Mouse (Mus musculus): ENCODE measurements at regions not wholly inside any gene's neighbourhood (a gene's known extent, or its start where the extent isn't known, plus 50 kb on each side); places are given as distances from the start of the nearest gene placed in this dataset.
A peak's percentile ranks its signal among the peaks of the same experiment; 100 is the strongest.

DNA sequence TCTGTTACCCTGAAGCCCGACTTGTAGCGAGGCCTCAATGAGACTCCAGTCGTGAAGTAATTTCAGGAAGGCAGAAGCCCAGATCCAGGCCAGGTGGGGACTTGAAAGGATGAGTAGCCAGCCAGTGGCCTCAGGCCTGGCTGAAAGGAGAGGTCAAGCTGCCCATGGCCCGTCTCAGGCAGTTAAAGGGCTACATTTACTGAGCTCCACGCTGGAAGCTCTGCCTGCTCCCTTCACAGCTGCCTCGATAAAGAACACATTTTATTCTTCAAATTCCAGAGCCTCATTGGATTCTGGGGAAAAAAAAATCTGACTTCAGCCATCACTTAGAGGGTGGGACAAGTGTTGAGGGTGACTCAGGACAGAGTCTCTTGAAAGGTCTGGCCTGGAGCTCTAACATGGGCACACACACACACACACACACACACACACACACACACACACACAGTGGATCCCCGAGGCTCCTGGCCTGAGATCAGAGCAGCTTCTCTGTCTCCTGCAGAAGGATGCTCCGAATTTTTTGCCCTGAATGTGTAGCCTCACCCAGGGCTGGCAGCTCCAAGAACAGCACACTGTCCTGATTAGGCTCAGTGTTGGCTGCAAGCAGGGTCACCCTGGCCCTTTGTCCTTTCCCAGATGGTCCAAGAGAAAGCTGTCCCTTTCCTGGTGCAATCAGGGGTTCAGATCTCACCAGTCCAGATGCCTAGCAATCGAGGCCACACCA is 53.0 kb downstream of the Gadd45g start:
- ATAC-seq (replicated peaks; ENCODE audit: low FRiP score) (no peak), DNase-seq (ENCODE audit: low spot score) (no peak)
- no peak overlapping the region for H3K9ac ChIP-seq (ENCODE audit: low read length)
- H3K4me3 ChIP-seq (ENCODE audit: low read depth, low read length) = no peak overlapping the region
- peaks cover 5% of the 10 kb centered on the region for H3K4me1 ChIP-seq (replicated peaks; ENCODE audit: control insufficient read depth, insufficient read depth, low read length)
- H3K27me3 ChIP-seq (ENCODE audit: control insufficient read depth, insufficient read depth, low read length) = no peaks in the 10 kb centered on the region
- no peak overlapping the region for H3K27ac ChIP-seq (ENCODE audit: low read depth, low read length)
- no peak overlapping the region for H3K4me2 ChIP-seq (ENCODE audit: low read depth, low read length, severe bottlenecking)
- H3K9me3 ChIP-seq (ENCODE audit: control insufficient read depth, low read length) = no peaks in the 10 kb centered on the region; the same call in 1 of the 2 replicates
- WGBS = 58% methylated on average over 9 of the region's 9 CpGs
- no peaks in the 10 kb centered on the region for H3K36me3 ChIP-seq (ENCODE audit: control insufficient read depth, insufficient read depth, low read length)

DNA sequence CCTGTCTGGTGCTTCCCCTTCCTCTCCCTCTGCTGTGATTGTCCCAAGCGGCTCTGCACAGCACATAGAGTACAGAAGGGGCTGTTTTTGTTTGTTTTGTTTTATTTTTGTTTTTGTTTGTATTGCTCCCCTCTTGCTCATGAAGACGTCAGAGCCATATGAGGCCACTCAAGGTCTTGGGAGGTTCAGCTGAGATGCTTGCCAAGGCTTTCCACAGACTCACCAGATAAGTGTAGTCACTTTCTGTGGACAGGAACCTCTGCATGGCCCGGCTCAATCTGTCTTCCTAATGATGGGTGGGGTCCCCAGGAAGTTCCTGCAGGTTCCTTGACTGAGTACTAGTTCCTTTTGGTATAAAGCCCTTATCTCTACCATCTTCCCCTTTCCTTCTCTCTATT is 53.6 kb downstream of the Gadd45g start:
- no peak for DNase-seq (ENCODE audit: low spot score)
- Histone ChIP-seq H3K4me1 (replicated peaks; ENCODE audit: control insufficient read depth, insufficient read depth, low read length) (peaks cover 5% of the 10 kb centered on the region), H3K9me3 (ENCODE audit: control insufficient read depth, low read length) (no peaks in the 10 kb centered on the region), H3K36me3 (ENCODE audit: control insufficient read depth, insufficient read depth, low read length) (no peaks in the 10 kb centered on the region), H3K27me3 (ENCODE audit: control insufficient read depth, insufficient read depth, low read length) (no peaks in the 10 kb centered on the region), H3K27ac (ENCODE audit: low read depth, low read length) (no peak overlapping the region), H3K9ac (ENCODE audit: low read length) (no peak overlapping the region), H3K4me2 (ENCODE audit: low read depth, low read length, severe bottlenecking) (no peak overlapping the region), H3K4me3 (ENCODE audit: low read depth, low read length) (no peak overlapping the region)
- 84% methylated on average over 3 of the region's 3 CpGs for WGBS
- no peak for ATAC-seq (replicated peaks; ENCODE audit: low FRiP score)

DNA sequence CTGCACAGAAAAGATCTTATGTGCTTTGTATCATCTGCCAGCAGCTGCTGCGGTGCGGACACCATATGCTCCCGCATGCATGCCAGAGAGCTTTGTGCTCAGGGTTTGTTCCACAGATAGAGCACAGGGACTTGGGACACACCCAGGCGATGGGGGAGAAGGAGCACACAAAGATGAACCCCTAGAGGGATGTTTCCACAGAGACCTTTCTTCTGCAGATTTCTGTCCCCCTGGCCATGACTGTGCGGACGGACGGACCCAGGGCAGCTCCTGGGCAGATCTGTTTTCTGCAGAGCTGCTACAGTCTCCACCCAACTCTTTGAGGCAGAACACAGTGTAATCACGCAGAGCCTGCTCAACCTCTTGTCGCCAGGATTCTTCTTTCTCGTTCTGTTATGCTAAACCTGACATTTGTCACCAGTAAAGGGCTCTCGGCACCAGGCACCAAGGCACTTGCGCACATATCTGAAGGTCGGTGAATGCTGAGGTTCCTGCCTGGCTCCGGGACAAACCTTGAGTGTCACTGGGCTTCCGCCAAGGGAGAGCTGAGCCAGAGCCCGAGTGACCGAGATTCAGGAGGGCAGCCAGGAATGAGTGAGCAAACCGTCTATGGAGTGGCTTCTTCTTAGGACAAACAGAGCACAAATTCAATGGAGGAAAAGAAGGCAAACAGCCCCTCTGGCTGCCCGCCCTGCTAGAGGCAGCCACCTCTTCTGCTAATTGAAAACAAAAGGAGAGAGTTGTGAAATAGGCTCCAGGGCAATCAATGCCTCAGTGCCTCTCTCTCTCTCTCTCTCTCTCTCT is 56.2 kb downstream of the Gadd45g start:
- H3K4me2 ChIP-seq (ENCODE audit: low read depth, low read length, severe bottlenecking) = peak overlapping the region; percentile 18; the same call in 1 of the 2 replicates
- peaks cover 5% of the 10 kb centered on the region for H3K4me1 ChIP-seq (replicated peaks; ENCODE audit: control insufficient read depth, insufficient read depth, low read length)
- no peak for DNase-seq (ENCODE audit: low spot score)
- H3K27ac ChIP-seq (ENCODE audit: low read depth, low read length) = peak overlapping the region; percentile 76
- no peak overlapping the region for H3K4me3 ChIP-seq (ENCODE audit: low read depth, low read length)
- no peaks in the 10 kb centered on the region for H3K36me3 ChIP-seq (ENCODE audit: control insufficient read depth, insufficient read depth, low read length)
- ATAC-seq (replicated peaks; ENCODE audit: low FRiP score) = peak; percentile 40; the same call in 1 of the 2 replicates
- H3K27me3 ChIP-seq (ENCODE audit: control insufficient read depth, insufficient read depth, low read length) = no peaks in the 10 kb centered on the region
- H3K9me3 ChIP-seq (ENCODE audit: control insufficient read depth, low read length) = no peaks in the 10 kb centered on the region
- H3K9ac ChIP-seq (ENCODE audit: low read length) = peak overlapping the region; percentile 29; the same call in 1 of the 2 replicates
- 39% methylated on average over 19 of the region's 19 CpGs for WGBS

DNA sequence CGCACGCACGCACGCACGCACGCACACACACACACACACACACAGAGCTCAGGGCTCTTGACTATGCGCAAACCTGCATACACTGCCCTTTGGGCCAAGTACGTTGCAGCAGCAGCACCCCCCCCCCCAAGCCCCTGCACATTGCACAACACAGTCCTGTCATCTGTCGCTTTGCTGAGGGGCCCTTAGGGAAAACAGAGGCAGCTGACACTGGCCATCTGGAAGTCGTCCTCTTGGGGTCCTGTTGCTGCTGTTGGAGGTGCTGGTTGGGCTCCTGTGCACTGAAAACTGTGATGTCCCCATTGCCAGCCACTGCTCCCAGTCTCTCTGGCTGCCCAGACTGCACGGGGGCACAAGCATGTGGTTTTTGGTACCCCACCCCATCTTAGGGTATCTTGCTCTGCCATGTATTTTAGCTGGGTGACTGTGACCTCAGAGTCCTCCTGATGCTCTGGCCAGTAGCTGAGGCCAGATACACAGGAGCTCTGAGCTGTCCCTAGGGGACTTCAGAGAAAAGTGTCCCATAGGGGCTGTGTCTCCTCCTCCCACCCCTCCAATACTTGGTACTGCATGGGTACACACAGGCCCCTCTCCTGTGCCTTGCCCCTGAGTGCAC is 57.0 kb downstream of the Gadd45g start:
- DNase-seq (ENCODE audit: low spot score) (peak; percentile 64), ATAC-seq (replicated peaks; ENCODE audit: low FRiP score) (peak; percentile 70)
- H3K4me1 ChIP-seq (replicated peaks; ENCODE audit: control insufficient read depth, insufficient read depth, low read length) = peaks cover 5% of the 10 kb centered on the region
- no peaks in the 10 kb centered on the region for H3K9me3 ChIP-seq (ENCODE audit: control insufficient read depth, low read length)
- no peaks in the 10 kb centered on the region for H3K27me3 ChIP-seq (ENCODE audit: control insufficient read depth, insufficient read depth, low read length)
- no peaks in the 10 kb centered on the region for H3K36me3 ChIP-seq (ENCODE audit: control insufficient read depth, insufficient read depth, low read length)
- no peak overlapping the region for H3K4me2 ChIP-seq (ENCODE audit: low read depth, low read length, severe bottlenecking)
- H3K9ac ChIP-seq (ENCODE audit: low read length) = no peak overlapping the region
- WGBS = 62% methylated on average over 10 of the region's 11 CpGs
- H3K4me3 ChIP-seq (ENCODE audit: low read depth, low read length) = no peak overlapping the region
- H3K27ac ChIP-seq (ENCODE audit: low read depth, low read length) = no peak overlapping the region

DNA sequence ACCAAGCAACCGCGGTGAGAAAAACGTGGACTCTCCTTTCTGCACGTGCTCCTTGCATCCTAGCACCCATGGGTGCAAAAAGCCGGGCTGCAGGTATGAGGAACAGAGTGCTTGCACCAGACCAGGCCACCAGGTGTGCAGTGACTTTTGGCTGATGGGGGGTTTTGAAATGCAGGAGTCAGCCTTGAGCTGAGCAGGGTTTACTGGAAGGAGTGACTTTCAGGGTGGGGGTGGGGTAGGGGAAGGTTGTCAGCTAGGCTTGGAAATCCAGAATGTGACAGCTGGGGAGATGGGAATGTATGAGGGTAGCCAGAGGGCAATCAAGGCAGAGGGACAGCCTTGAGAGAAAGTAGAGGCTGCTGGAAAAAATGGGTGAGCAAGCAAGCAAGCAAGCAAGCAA is 58.8 kb downstream of the Gadd45g start:
- ATAC-seq (replicated peaks; ENCODE audit: low FRiP score) = no peak
- H3K27me3 ChIP-seq (ENCODE audit: control insufficient read depth, insufficient read depth, low read length) = no peaks in the 10 kb centered on the region

DNA sequence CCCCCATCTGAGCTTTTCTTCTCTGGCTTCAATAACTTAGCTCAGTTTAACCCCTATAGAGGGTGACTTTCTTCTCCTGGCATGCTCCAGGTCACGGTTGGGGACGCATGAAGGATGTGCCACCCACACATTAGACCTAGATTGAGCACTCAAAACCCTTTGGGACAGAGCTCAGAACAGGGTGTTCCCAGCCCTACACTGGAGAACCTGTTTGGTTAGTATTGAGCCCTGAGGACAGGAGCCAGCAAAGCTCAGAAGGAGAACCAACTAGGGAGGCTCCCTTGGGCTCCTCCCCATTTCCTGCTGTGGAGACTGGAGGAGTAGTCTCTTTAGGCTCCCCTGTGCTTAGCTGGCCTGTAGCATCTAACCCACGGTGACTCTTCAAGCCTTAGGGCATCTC is 59.6 kb downstream of the Gadd45g start:
- ATAC-seq (replicated peaks; ENCODE audit: low FRiP score) (no peak), DNase-seq (ENCODE audit: low spot score) (no peak)
- H3K9ac ChIP-seq (ENCODE audit: low read length) = no peak overlapping the region
- H3K4me2 ChIP-seq (ENCODE audit: low read depth, low read length, severe bottlenecking) = no peak overlapping the region
- no peaks in the 10 kb centered on the region for H3K36me3 ChIP-seq (ENCODE audit: control insufficient read depth, insufficient read depth, low read length)
- peaks cover 5% of the 10 kb centered on the region for H3K4me1 ChIP-seq (replicated peaks; ENCODE audit: control insufficient read depth, insufficient read depth, low read length)
- 82% methylated on average over 3 of the region's 3 CpGs for WGBS
- H3K9me3 ChIP-seq (ENCODE audit: control insufficient read depth, low read length) = no peaks in the 10 kb centered on the region
- H3K27me3 ChIP-seq (ENCODE audit: control insufficient read depth, insufficient read depth, low read length) = no peaks in the 10 kb centered on the region
- no peak overlapping the region for H3K4me3 ChIP-seq (ENCODE audit: low read depth, low read length)
- no peak overlapping the region for H3K27ac ChIP-seq (ENCODE audit: low read depth, low read length)

More for the DNA sequence above, 58.8 kb downstream of the Gadd45g start:
- Histone ChIP-seq H3K4me2 (ENCODE audit: low read depth, low read length, severe bottlenecking) (no peak overlapping the region), H3K4me3 (ENCODE audit: low read depth, low read length) (no peak overlapping the region), H3K9ac (ENCODE audit: low read length) (no peak overlapping the region), H3K36me3 (ENCODE audit: control insufficient read depth, insufficient read depth, low read length) (no peaks in the 10 kb centered on the region), H3K4me1 (replicated peaks; ENCODE audit: control insufficient read depth, insufficient read depth, low read length) (peaks cover 5% of the 10 kb centered on the region), H3K9me3 (ENCODE audit: control insufficient read depth, low read length) (no peaks in the 10 kb centered on the region), H3K27ac (ENCODE audit: low read depth, low read length) (no peak overlapping the region)
- no peak for DNase-seq (ENCODE audit: low spot score)
- 82% methylated on average over 5 of the region's 5 CpGs for WGBS

DNA sequence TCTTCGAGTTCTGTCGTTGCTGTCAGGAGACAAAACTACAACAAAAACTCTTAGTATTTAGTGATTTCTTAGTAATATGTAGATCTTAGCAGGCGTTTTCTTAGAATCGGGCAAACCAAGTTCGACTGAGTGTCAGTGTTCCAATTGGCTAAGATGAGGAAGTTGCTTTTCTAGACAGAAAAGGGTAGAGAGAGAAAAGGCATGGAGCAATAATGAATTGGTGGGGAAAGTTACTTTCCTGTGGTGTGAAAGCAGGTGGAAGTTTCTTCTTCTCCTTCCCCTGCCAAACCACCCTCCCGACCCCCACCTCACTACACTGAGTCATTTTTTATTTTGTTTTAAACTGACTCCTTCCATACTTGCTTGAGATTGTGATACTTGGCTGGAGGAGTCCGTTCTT is 62.0 kb downstream of the Gadd45g start:
- ATAC-seq (replicated peaks; ENCODE audit: low FRiP score) (no peak), DNase-seq (ENCODE audit: low spot score) (no peak)
- Histone ChIP-seq H3K4me2 (ENCODE audit: low read depth, low read length, severe bottlenecking) (no peak overlapping the region), H3K4me3 (ENCODE audit: low read depth, low read length) (no peak overlapping the region), H3K4me1 (replicated peaks; ENCODE audit: control insufficient read depth, insufficient read depth, low read length) (peaks cover 2% of the 10 kb centered on the region; the same call in 1 of the 2 replicates), H3K9me3 (ENCODE audit: control insufficient read depth, low read length) (no peaks in the 10 kb centered on the region), H3K27ac (ENCODE audit: low read depth, low read length) (no peak overlapping the region), H3K27me3 (ENCODE audit: control insufficient read depth, insufficient read depth, low read length) (peaks cover 6% of the 10 kb centered on the region), H3K36me3 (ENCODE audit: control insufficient read depth, insufficient read depth, low read length) (no peaks in the 10 kb centered on the region), H3K9ac (ENCODE audit: low read length) (no peak overlapping the region)
- 87% methylated on average over 7 of the region's 7 CpGs for WGBS

DNA sequence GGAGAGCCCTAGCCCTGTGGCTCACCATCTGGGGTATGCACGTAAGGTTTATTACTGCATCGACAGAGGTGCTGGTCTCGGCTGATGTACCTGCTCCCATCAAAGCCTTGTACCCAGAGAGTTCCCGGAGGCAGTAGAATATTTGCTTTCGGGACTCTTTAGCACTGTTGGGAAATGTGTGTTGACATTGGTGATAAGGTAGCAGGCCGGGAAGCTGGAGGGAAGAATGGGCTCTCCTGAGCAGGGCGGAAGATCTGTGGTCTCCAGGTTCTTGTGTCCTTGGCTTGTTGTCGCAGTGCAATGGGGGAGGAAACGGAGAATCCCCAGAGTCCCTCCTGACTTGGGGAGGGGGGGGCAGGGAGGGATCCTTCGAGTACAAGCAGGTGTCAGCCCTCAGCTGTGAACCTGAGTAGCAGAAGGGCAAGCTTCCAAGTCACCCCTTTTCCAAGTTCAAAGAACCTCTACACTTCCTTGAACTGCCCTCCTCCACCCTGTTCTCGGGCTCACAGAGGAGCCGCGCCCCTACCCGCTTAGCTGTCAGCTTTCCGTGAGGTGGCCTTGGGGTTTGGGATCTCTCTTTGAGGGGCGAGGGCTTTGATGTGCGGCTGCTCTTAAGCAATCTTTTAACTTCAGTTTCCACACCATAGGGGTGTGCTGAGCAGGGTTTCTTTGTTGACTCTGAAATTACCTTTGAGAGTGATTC is 65.0 kb downstream of the Gadd45g start:
- DNase-seq (ENCODE audit: low spot score) (no peak), ATAC-seq (replicated peaks; ENCODE audit: low FRiP score) (no peak)
- no peak overlapping the region for H3K9ac ChIP-seq (ENCODE audit: low read length)
- no peak overlapping the region for H3K4me3 ChIP-seq (ENCODE audit: low read depth, low read length)
- no peaks in the 10 kb centered on the region; the same call in 1 of the 2 replicates for H3K9me3 ChIP-seq (ENCODE audit: control insufficient read depth, low read length)
- H3K4me2 ChIP-seq (ENCODE audit: low read depth, low read length, severe bottlenecking) = no peak overlapping the region
- H3K36me3 ChIP-seq (ENCODE audit: control insufficient read depth, insufficient read depth, low read length) = no peaks in the 10 kb centered on the region
- H3K4me1 ChIP-seq (replicated peaks; ENCODE audit: control insufficient read depth, insufficient read depth, low read length) = peaks cover under 1% of the 10 kb centered on the region; the same call in 1 of the 2 replicates
- no peak overlapping the region for H3K27ac ChIP-seq (ENCODE audit: low read depth, low read length)
- H3K27me3 ChIP-seq (ENCODE audit: control insufficient read depth, insufficient read depth, low read length) = peaks cover 24% of the 10 kb centered on the region
- WGBS = 64% methylated on average over 17 of the region's 17 CpGs
